Mouse (Mus musculus) CH12.LX (cell line): ENCODE measurements at regions not wholly inside any gene's neighbourhood (a gene's known extent, or its start where the extent isn't known, plus 50 kb on each side); places are given as distances from the start of the nearest gene placed in this dataset.

Source experiments
- CTCF ChIP-seq, 2 experiments: IDR thresholded peaks in 1 of 2; conservative IDR thresholded peaks in 1 of 2; 2 replicates each; pipeline ENCODE4 v1.5.1; 2011 to 2012; ENCODE audit warnings: low read depth in 2 of 2, low read length in 2 of 2, improper control_type of control experiment in 1 of 2, inconsistent platforms in 1 of 2, mild to moderate bottlenecking in 1 of 2, moderate library complexity in 1 of 2
- ELF1 ChIP-seq: IDR thresholded peaks from 2 replicates; pipeline ENCODE4 v1.6.1; 2014; ENCODE audit warnings: low read depth, mild to moderate bottlenecking, inconsistent platforms, low read length, improper control_type of control experiment
- EP300 ChIP-seq: IDR thresholded peaks from 2 replicates; pipeline ENCODE4 v1.6.1; 2011; ENCODE audit warnings: low read length, improper control_type of control experiment
- NRF1 ChIP-seq: IDR thresholded peaks from 2 replicates; pipeline ENCODE4 v1.6.1; 2014; ENCODE audit warnings: low read depth, mild to moderate bottlenecking, inconsistent platforms, low read length, improper control_type of control experiment, moderate library complexity
- POLR2A ChIP-seq: IDR thresholded peaks from 2 replicates; pipeline ENCODE4 v1.6.1; 2011; ENCODE audit warnings: low read depth, mild to moderate bottlenecking, improper control_type of control experiment, low read length
- POLR2AphosphoS2 ChIP-seq: IDR thresholded peaks from 2 replicates; pipeline ENCODE4 v1.6.1; 2011; ENCODE audit warnings: low read depth, low read length, improper control_type of control experiment
- RCOR1 ChIP-seq: conservative IDR thresholded peaks from 2 replicates; pipeline ENCODE4 v1.6.1; 2012; ENCODE audit warnings: low read depth, mild to moderate bottlenecking, inconsistent platforms, low read length, improper control_type of control experiment

- TF ChIP-seq RCOR1 (no peak), POLR2A (no peak), CTCF (conservative IDR thresholded peaks at IDR 0.05 in 1 of 2, IDR thresholded peaks at IDR 0.05 in 1 of 2; ENCODE audit: low read depth in 2 of 2, low read length in 2 of 2) (no peak), NRF1 (no peak), POLR2AphosphoS2 (no peak), ELF1 (no peak), EP300 (no peak)
Measured at GRCm38 (mm10) chr3:51019650-51020346, 204.4 kb upstream of the Noct start.
